Mouse (Mus musculus) retina, postnatal 1 day (tissue): ENCODE data around the gene Senp6.
"Not testable (repeated sequence)": the region's sequence is repeated elsewhere in the genome, so short reads cannot be mapped to it uniquely, and the experiment has no call there.

Source experiments
- DNase-seq: peaks from one replicate; pipeline ENCODE4 v3.0.0-alpha.2; 2012

The Senp6 gene

GRCm38 (mm10) chr9:80080941-80081340 is 14.2 kb downstream of the Senp6 start:
- DNase-seq, result no peak

DNA sequence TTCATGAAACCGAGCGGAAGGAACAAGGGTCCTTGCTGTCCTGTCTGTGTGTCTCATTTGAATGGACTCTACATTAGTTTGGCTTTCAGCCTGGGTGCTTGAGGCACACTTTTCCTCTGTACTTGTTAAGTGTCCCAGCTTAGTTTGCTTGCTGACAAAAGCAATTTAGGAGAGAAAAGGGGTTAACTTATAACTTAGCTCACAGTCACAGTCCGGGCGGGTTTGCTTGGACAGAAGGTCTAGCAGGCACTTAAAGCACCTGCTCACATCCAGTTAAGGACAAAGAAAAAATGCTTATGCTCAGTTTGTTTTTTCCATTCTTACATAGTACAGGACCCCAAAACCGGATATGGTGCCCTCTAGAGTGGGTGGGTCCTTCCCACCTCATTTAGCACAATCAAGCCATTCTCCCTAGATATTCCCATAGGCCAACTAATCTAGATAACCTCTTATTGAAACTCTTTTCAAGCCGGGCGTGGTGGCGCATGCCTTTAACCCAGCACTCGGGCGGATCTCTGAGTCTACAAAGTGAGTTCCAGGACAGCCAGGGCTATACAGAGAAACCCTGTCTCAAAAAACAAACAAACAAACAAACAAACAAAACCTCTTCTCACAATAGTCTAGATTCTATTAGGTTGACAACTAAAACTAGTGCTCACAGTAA is 17.9 kb downstream of the Senp6 start:
- DNase-seq, result no peak

GRCm38 (mm10) chr9:80085665-80086064 is 19.0 kb downstream of the Senp6 start:
- no peak for DNase-seq

DNA sequence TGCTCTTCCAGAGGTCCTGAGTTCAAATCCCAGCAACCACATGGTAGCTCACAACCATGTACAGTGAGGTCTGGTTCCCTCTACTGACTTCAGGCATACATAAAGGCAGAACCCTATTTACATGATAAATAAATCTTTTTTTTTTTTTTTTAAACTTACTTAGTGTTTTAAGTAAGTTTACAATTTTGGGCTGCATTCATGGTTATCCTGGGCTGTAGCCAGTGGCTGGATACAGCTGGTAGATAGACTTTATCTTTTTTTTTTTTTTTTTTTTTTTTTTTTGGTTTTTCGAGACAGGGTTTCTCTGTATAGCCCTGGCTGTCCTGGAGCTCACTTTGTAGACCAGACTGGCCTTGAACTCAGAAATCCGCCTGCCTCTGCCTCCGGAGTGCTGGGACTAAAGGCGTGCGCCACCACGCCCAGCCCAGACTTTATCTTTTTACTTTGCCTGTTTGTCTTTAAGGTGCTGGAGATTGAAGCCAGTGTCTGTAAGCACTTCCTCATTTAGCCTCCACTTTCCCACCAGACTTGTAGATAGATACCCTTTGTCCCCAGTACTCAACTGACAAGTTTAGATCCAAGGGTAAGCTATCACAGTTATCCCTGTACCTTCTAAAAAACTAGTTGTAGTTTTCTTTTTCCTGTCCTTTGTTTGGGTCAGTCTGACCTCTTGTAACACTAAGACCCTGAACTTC is 19.7 kb downstream of the Senp6 start:
- not testable (repeated sequence) for DNase-seq

DNA sequence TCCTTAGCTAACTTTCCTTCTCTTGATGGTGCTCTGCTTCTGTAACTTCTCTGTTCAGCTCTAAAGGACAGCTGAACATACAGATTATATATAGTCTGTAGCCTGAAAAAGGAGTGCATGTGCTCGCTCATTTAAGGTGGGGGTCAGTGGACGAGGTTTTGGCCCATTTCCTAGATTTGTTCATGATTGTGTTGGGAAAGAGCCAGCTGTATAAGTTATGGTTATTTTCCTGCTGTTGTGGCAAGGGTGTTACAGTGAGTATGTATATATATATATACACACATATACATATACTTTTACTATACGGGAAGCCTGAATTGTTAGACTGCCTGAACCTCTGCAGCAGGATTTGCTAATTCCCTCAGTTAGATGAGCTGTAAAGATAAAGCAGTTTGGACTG is 22.7 kb downstream of the Senp6 start:
- no peak for DNase-seq

GRCm38 (mm10) chr9:80096325-80096724 is 29.6 kb downstream of the Senp6 start:
- DNase-seq, result no peak

- no peak for DNase-seq
Observed at GRCm38 (mm10) chr9:80145992-80146587, 79.4 kb downstream of the Senp6 start.

GRCm38 (mm10) chr9:80149594-80149993 is 82.9 kb downstream of the Senp6 start:
- DNase-seq, result no peak

DNA sequence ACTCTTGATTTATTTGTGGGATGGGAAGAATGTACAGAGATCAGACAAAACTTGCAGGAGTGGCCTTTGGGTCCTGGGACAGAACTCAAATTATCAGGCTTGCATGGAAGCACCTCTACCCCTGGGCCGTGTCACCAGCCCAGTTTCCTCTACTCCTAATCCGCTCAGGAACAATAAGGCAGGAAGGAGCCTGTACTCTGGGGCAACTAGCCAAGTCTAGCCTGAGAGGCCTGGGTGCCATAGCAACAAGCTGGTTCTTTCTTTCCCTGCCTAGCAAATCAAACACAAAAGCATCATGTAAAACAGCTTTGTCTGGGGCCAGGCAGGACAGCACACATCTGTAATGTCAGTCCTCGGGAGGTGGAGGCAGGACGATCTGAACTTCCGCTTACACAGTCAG is 88.6 kb downstream of the Senp6 start:
- DNase-seq, result peak; percentile 71

DNA sequence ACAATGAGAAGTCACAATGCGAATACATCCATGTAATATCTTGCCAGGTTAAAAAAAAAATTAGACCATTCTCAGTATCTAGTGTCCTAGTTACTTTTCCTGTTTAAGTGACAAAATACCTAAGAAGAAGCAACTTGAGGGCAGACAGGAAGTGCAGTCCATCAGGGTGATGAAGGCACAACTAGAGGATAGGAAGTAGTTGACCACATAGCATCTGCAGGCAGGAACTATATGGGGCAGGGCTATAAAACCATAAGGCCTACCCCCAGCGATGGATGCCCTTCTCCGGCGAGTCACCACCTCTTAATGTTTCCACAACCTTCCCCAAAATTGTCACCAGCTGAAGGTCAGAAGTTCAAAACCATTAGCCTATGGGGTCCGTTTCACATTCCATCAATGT is 90.1 kb downstream of the Senp6 start:
- no peak for DNase-seq

DNA sequence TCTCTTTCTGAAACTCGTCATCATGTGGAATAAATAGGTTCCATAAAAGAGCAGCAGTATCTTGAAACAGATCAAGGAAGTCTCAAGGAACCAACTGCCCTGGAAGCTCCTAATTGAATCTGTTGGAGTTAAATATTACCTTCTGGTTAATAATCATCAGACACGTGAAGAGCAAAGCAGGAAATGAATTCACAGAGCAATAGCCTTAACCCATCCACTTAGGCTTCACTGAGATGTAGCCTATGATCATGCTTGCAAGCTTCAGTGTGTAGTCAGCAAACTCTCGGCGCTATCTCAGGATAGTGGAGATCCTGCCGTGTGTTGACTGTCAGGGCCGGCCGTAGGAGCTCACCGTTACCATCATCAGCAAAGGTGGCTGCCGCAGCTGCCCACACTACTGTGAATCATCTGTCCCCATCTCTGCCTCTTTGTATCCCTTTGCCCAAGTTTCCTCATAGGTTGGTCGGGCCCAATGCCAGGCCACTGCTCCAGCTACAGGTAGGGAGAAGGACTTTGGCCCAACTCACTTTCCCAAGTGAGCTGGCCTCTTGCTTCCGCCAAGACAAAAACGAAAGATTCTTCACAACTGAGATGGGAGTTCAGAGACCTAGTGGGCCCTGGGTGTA is 91.2 kb downstream of the Senp6 start:
- DNase-seq, result no peak

DNA sequence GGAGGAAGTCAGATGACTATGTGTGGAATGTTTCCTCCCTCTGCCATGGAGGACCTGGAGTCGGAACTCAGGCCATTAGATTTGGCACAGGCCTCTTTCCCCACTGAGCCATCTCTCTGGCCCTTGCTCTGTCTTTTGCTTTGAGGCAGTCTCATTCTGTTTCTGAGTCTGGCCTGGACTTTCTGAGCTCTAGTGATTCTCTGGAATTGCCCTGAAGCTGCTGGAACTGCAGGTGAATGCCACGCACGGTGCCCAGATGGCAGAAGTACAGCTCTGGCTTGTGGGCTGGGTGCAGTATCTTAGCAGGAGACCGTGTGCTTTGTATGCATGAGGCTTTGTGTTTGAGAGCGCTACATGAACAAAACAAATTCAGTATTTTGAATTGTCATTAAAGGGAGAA is 92.2 kb downstream of the Senp6 start:
- no peak for DNase-seq

DNA sequence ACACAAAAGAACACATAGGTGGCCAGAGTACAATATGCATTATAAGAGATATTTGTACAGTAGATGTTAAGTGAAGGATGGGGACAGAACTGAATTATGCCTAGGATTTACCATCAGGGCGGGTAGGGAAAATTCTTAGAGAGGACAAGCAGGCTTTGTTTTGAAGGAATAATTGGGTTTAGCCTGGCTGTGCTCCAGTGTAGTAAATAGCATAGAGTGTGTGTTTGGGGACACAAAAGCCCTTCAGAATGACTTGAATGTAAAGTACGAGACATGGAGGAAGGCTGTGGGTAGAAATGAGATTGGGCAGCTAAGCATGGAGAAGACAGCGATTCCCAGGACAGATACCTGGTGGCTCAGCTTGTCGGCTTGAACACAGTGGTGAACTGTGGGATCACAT is 94.7 kb downstream of the Senp6 start:
- no peak for DNase-seq

GRCm38 (mm10) chr9:80163126-80163723 is 96.5 kb downstream of the Senp6 start:
- no peak for DNase-seq

GRCm38 (mm10) chr9:80164191-80164590 is 97.5 kb downstream of the Senp6 start:
- no peak for DNase-seq

- peak; percentile 94 for DNase-seq
Observed at GRCm38 (mm10) chr9:80164611-80165474, 98.1 kb downstream of the Senp6 start, which contains the start of gene Myo6. Gene Myo6 (plus strand): TSS chr9:80165031.

GRCm38 (mm10) chr9:80165690-80166089 is 99.0 kb downstream of the Senp6 start:
- DNase-seq, result no peak

DNA sequence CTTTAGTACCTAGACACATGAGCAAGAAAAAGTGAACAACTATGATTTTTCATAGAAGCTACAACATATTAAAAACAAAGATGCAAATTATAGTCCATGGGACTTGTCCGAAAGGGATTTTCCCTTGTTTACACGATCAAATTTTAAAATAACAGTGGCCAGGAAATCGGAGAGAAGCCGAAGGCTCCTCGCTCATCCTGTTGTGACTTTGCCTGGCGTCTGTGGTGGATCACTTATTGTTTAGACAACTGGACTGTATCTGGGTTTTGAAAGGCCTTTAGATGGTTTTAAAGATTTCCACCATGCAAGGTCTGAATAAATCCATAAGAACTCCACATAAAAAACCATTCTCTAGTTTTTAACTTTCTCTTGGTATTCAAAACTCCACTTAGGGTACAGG is 99.7 kb downstream of the Senp6 start:
- DNase-seq, result no peak

DNA sequence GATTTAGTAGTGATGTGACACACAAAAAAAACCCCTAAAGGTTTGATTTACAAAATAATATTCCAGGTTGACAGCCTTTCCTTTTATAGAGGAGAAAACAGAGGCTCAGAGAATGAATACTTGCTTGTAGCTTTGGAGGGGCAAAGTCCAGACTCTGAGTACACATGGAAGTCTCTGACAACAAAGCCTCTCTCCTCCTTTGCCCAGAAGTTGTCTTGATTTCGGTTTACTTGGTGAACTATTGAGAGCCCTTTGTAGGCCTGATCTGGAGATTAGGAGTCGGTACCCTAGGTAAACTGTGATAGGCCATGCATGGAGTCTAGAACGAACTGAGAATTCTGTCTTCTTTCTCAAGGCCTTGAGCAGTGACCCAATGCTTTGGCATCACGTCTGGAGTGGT is 100.4 kb downstream of the Senp6 start:
- no peak for DNase-seq

- DNase-seq, result peak; percentile 74
Observed at GRCm38 (mm10) chr9:80169551-80169950, 102.8 kb downstream of the Senp6 start.

DNA sequence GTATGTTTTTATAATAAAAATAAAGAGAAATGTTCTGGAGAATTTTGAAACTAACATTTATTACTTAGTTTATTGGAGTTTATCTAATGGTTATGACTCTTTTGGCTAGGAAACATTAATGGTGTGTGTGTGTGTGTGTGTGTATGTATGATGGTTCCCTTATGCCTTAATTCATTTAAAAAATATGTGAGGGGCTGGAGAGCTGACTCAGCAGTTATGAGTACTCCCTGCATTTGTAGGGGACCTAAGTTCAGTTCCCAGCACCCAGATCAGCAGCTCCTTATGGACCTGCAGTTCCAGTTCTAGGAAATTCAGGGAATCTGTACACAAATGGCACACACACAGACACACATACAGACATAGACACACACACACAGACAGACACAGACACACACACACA is 104.5 kb downstream of the Senp6 start:
- DNase-seq, result no peak
